Mouse (Mus musculus): ENCODE results near the gene Ubr4. TPM values are rescaled to one million over a fixed set of nuclear protein-coding genes. Genes with fewer than 3 reads are reported as not detected.

Ubr4 gene
- polyA plus RNA-seq, 1 experiment, result 183 TPM

DNA sequence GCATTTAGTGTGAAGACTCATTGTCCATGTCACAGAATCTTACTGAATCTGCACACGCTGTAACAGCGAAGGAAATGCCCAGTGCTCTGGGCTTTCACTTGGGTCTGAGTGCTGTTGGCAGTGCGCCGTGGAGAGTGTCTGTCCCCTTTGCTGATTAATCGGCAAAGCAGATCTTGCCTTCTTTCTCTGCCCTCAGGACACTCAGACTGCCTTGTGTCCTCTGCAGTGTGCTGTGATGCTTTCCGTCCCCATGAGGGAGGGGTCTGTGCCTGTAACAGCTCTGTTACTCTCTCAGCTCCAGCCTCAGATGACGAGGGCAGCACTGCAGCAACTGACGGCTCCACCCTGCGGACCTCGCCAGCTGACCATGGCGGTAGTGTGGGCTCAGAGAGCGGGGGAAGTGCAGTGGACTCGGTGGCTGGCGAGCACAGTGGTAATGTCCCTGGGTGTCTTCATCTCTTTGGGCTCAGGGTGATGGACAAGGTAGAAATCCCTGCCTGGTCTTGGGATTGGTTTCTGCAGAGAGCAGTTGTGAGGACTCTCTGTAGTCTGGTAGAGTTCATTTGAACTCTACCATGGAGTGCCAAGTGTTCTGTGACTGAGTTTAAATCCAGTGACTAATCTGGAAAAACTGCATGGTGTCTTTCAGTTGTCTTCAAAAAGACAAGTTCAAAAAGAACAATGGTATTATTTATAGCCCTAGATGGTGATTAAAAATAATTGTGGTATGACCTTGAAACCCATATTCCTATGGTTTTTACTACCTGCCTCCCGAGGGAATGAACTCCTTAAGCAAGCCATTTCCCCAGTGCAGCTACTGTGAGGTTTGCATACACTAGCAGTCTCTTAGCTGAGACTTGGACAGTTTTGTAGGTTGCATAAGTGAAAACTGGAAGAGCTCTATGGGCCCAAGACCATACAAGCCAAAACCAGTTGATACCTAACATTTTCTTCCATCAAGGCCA is 90.3 kb downstream of the Ubr4 start:
- Histone ChIP-seq H3K27ac (ENCODE audit: insufficient read depth, low read length) (no peak overlapping the region), H3K4me3 (ENCODE audit: insufficient read depth, low read length) (no peak overlapping the region), H3K4me1 (ENCODE audit: control insufficient read depth, insufficient read depth, low read length) (no peaks in the 10 kb centered on the region)
- TF ChIP-seq CTCF (IDR thresholded peaks at IDR 0.05; ENCODE audit: extremely low read depth, insufficient read depth, low read length) (no peak), POLR2A (IDR thresholded peaks at IDR 0.05; ENCODE audit: extremely low read depth, insufficient read depth, low read length) (no peak)

DNA sequence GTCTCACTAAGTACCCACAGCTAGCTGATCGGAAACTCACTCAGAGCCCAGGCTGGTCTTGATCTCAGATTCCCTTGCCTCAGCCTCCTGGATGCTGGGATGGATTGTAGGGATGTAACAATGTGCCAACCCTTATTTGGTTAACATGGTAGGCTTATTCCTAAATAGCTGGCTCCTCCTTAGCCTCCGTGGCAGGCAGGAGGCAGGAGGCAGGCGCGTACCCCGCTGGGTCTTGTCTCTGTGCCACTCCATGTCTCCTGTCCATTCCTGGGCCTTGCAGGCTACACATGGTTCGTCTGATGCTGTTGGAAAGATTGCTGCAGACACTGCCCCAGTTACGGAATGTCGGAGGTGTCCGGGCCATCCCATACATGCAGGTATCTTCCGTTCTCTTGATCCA is 91.9 kb downstream of the Ubr4 start:
- Histone ChIP-seq H3K4me3 (ENCODE audit: insufficient read depth, low read length) (no peak overlapping the region), H3K27ac (ENCODE audit: insufficient read depth, low read length) (no peak overlapping the region), H3K4me1 (ENCODE audit: control insufficient read depth, insufficient read depth, low read length) (no peaks in the 10 kb centered on the region)
- TF ChIP-seq POLR2A (IDR thresholded peaks at IDR 0.05; ENCODE audit: extremely low read depth, insufficient read depth, low read length), result no peak
- no peak for TF ChIP-seq CTCF (IDR thresholded peaks at IDR 0.05; ENCODE audit: extremely low read depth, insufficient read depth, low read length)

DNA sequence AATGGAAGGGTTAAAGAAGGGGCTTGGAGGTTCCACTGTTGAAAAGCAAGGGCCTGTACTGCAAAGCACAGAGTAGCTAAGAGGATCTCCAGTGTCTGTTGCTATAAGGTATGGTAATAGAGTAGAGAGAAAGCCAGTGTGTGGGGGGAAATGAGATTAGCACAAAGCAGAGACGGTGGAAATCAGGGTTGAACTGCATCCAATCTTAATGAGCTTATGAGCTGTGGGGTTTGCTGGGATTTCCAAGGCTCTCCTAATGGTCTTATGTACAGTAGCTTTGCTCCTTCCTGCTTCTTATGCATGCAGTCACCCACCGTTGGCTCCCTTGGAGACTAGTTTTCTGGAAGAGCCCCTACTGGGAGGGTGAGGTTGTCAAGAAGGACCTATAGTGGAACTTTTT is 93.8 kb downstream of the Ubr4 start:
- TF ChIP-seq POLR2A (IDR thresholded peaks at IDR 0.05; ENCODE audit: extremely low read depth, insufficient read depth, low read length) (no peak), CTCF (IDR thresholded peaks at IDR 0.05; ENCODE audit: extremely low read depth, insufficient read depth, low read length) (no peak)
- no peaks in the 10 kb centered on the region for H3K4me1 ChIP-seq (ENCODE audit: control insufficient read depth, insufficient read depth, low read length)
- H3K4me3 ChIP-seq (ENCODE audit: insufficient read depth, low read length), result no peak overlapping the region
- no peak overlapping the region for H3K27ac ChIP-seq (ENCODE audit: insufficient read depth, low read length)

DNA sequence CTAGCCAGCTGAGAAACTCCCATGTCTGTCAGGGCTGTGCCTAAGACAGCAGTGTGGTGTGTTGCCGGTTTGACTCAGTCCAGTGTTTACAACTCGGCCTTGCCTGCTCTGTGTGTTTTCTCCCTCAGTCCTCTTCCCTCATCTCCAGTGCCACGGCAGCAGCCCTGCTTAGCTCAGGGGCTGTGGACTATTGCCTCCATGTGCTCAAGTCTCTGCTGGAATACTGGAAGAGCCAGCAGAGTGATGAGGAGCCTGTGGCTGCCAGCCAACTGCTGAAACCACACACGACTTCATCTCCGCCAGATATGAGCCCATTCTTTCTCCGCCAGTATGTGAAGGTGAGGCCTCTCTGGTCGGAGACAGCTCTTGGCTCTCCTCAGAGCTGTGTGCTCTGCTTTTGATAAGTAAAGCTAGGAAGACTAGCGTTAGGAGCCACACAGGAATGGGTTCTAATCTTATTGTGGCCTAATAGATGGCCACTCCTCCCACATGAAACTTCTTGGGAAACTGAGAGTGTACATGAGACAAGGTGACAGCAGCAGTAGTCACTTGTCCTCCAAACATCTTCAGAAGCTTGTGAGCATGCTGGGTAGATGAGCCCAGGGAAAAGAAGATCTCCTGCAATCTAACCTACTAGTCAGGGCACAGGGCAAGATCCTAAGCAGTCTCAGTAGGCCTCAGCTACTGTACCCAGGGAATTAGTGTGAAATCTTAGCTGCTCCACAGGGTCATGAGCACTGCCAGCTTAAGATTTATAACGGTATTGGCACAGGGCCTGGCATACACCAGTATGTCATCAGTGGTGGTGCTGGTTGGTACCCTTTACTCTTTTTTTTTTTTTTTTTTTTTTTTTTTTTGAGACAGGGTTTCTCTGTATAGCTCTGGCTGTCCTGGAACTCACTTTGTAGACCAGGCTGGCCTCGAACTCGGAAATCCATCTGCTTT is 94.6 kb downstream of the Ubr4 start:
- no peak for TF ChIP-seq POLR2A (IDR thresholded peaks at IDR 0.05; ENCODE audit: extremely low read depth, insufficient read depth, low read length)
- no peak for TF ChIP-seq CTCF (IDR thresholded peaks at IDR 0.05; ENCODE audit: extremely low read depth, insufficient read depth, low read length)
- Histone ChIP-seq H3K4me3 (ENCODE audit: insufficient read depth, low read length) (no peak overlapping the region), H3K4me1 (ENCODE audit: control insufficient read depth, insufficient read depth, low read length) (no peaks in the 10 kb centered on the region), H3K27ac (ENCODE audit: insufficient read depth, low read length) (no peak overlapping the region)

DNA sequence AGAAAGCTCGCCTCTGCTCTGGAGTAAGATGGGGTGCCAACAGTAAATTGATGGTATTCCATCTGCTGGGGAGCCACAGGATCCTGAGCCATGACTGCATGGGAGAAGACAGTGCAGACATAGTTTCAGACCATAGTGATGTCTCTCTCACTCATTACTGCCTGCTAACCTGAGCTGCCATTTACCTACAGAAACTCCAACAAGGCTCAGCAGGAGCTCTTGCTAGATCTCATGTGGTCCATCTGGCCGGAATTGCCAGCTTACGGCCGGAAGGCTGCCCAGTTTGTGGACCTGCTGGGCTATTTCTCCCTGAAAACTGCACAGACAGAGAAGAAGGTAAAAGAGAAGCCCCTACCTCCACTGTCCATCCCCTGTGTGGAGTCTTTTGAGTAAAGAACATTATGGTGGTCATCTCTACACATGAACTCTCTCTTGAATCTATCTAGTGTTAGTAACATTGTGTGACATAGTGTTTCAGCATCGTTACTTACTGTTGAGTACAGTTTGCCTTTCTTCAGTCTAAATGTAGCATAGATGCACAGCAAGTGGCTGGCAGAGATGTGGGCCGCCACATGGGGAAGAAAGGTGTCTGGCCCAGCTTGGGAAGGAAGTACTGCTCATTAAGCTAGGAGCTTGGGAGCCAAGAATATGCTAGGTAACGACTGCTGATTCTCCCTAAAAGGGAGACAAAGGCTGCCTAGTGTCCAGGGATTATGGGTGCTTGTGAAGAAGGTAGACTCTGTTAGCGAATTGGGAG is 100.7 kb downstream of the Ubr4 start:
- TF ChIP-seq CTCF (IDR thresholded peaks at IDR 0.05; ENCODE audit: extremely low read depth, insufficient read depth, low read length), result no peak
- TF ChIP-seq POLR2A (IDR thresholded peaks at IDR 0.05; ENCODE audit: extremely low read depth, insufficient read depth, low read length), result no peak
- H3K27ac ChIP-seq (ENCODE audit: insufficient read depth, low read length), result no peak overlapping the region

DNA sequence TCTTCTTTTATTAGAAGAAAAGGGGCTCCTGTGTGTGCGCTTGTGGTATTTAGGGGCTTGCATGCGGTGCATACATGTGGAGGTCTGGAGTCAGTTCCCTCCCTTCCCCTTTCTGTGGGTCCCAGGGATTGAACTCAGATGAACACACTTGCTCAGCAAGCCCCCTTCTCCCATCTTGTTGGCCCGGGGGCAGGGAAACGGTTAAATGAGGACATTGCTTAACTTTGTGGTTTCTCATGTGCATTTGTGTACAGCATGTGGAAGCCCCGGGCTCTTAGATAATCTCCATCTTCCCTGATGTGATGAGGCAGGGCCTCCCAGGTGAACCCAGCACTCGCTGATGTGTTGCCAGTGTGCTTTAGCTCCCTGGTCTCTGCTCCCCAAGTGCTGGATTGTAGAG is 101.9 kb downstream of the Ubr4 start:
- no peak overlapping the region for H3K27ac ChIP-seq (ENCODE audit: insufficient read depth, low read length)
- no peak overlapping the region for H3K4me3 ChIP-seq (ENCODE audit: insufficient read depth, low read length)
- H3K4me1 ChIP-seq (ENCODE audit: control insufficient read depth, insufficient read depth, low read length), result no peaks in the 10 kb centered on the region
- TF ChIP-seq POLR2A (IDR thresholded peaks at IDR 0.05; ENCODE audit: extremely low read depth, insufficient read depth, low read length) (no peak), CTCF (IDR thresholded peaks at IDR 0.05; ENCODE audit: extremely low read depth, insufficient read depth, low read length) (no peak)

More for the DNA sequence above, 100.7 kb downstream of the Ubr4 start:
- Histone ChIP-seq H3K4me1 (ENCODE audit: control insufficient read depth, insufficient read depth, low read length) (no peaks in the 10 kb centered on the region), H3K4me3 (ENCODE audit: insufficient read depth, low read length) (no peak overlapping the region)

DNA sequence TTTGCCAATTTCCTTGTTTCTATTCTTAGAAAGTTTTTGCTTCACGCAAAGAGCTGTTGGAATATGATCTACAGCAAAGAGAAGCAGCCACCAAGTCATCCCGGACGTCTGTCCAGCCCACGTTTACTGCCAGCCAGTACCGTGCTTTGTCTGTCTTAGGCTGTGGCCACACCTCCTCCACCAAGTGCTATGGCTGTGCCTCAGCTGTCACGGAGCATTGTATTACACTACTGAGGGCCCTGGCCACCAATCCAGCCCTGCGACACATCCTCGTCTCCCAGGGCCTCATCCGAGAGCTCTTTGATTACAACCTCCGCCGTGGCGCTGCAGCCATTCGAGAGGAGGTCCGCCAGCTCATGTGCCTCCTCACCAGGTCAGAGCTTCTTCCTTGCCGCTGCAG is 107.6 kb downstream of the Ubr4 start:
- H3K4me1 ChIP-seq (ENCODE audit: control insufficient read depth, insufficient read depth, low read length), result no peaks in the 10 kb centered on the region
- no peak for TF ChIP-seq CTCF (IDR thresholded peaks at IDR 0.05; ENCODE audit: extremely low read depth, insufficient read depth, low read length)
- TF ChIP-seq POLR2A (IDR thresholded peaks at IDR 0.05; ENCODE audit: extremely low read depth, insufficient read depth, low read length), result no peak
- H3K27ac ChIP-seq (ENCODE audit: insufficient read depth, low read length), result no peak overlapping the region
- no peak overlapping the region for H3K4me3 ChIP-seq (ENCODE audit: insufficient read depth, low read length)

DNA sequence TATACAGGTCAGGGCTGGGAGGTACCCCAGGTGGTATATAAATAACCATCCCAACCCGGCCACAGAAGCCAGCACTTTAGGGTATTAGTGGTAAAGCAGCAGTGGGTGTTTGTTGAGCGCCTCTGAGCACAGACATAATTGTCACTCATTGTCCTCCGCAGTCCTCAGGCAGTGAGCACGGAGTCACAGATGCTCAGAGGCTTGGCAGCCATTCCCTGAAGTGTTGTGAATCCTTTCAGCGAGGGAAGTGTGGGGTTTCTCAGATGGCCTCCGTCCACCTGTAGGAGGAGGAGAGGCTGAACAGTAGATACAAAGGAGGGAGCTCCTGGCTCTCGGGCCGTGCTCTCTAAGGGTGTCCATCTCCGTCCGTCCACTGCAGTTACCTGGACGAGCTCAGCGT is 111.8 kb downstream of the Ubr4 start:
- TF ChIP-seq POLR2A (IDR thresholded peaks at IDR 0.05; ENCODE audit: extremely low read depth, insufficient read depth, low read length) (no peak), CTCF (IDR thresholded peaks at IDR 0.05; ENCODE audit: extremely low read depth, insufficient read depth, low read length) (no peak)
- no peak overlapping the region for H3K4me3 ChIP-seq (ENCODE audit: insufficient read depth, low read length)
- H3K4me1 ChIP-seq (ENCODE audit: control insufficient read depth, insufficient read depth, low read length), result no peaks in the 10 kb centered on the region
- H3K27ac ChIP-seq (ENCODE audit: insufficient read depth, low read length), result no peak overlapping the region

DNA sequence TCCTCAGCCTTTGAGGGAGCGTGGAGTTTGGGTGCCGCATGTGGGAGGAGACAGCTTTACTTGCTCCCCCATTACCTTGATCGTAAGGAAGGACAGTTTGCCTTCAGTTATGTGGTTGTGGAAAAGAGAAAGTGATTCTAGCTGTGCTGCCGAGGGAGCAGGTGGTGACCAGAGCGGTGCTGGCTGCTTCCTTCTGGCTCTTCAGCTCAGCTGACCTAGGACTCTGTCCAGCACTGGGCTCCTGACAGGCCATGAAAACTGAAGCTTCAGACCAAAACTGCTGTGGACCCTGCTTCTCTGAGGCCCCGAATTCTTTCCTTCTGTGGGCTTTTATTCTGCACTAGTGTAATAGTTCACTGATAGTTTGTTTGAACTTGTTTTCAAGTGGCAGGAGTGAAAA is 114.1 kb downstream of the Ubr4 start:
- no peak overlapping the region for H3K4me3 ChIP-seq (ENCODE audit: insufficient read depth, low read length)
- H3K4me1 ChIP-seq (ENCODE audit: control insufficient read depth, insufficient read depth, low read length), result no peaks in the 10 kb centered on the region
- no peak for TF ChIP-seq CTCF (IDR thresholded peaks at IDR 0.05; ENCODE audit: extremely low read depth, insufficient read depth, low read length)
- no peak for TF ChIP-seq POLR2A (IDR thresholded peaks at IDR 0.05; ENCODE audit: extremely low read depth, insufficient read depth, low read length)
- no peak overlapping the region for H3K27ac ChIP-seq (ENCODE audit: insufficient read depth, low read length)

Measured in cortical plate, adult 2 months (tissue).